Mouse (Mus musculus) Muller cell, postnatal 12 days (primary cell): ENCODE measurements at regions not wholly inside any gene's neighbourhood (a gene's known extent, or its start where the extent isn't known, plus 50 kb on each side); places are given as distances from the start of the nearest gene placed in this dataset.
A peak's percentile ranks its signal among the peaks of the same experiment; 100 is the strongest.

Experiments used
- DNase-seq: peaks from one replicate; pipeline ENCODE4 v3.0.0-alpha.2; 2015; ENCODE audit errors: inconsistent ontology term

- DNase-seq = no peak
These were observed 607.4 kb upstream of the Cdh5 start for GRCm38 (mm10) chr8:103493932-103494493.

GRCm38 (mm10) chr8:103494670-103495069, 606.8 kb upstream of the Cdh5 start:
- no peak for DNase-seq

GRCm38 (mm10) chr8:103501328-103501727, 600.1 kb upstream of the Cdh5 start:
- DNase-seq = no peak

GRCm38 (mm10) chr8:103502991-103503767, 598.2 kb upstream of the Cdh5 start:
- no peak for DNase-seq

GRCm38 (mm10) chr8:103506334-103506733, 595.1 kb upstream of the Cdh5 start:
- no peak for DNase-seq

GRCm38 (mm10) chr8:103507068-103507467, 594.4 kb upstream of the Cdh5 start:
- DNase-seq = no peak

GRCm38 (mm10) chr8:103520141-103520866, 581.1 kb upstream of the Cdh5 start:
- peak; percentile 63 for DNase-seq

- DNase-seq = no peak
These were observed 570.5 kb upstream of the Cdh5 start for GRCm38 (mm10) chr8:103530903-103531302.

GRCm38 (mm10) chr8:103534971-103535370, 566.5 kb upstream of the Cdh5 start:
- peak; percentile 76 for DNase-seq

GRCm38 (mm10) chr8:103536856-103537255, 564.6 kb upstream of the Cdh5 start:
- DNase-seq = peak; percentile 79

GRCm38 (mm10) chr8:103541954-103542353, 559.5 kb upstream of the Cdh5 start:
- no peak for DNase-seq

- DNase-seq = peak; percentile 26
These were observed 549.4 kb upstream of the Cdh5 start for GRCm38 (mm10) chr8:103551916-103552535.

GRCm38 (mm10) chr8:103561606-103562005, 539.8 kb upstream of the Cdh5 start:
- no peak for DNase-seq

GRCm38 (mm10) chr8:103570864-103571425, 530.5 kb upstream of the Cdh5 start:
- DNase-seq = no peak

GRCm38 (mm10) chr8:103577147-103577546, 524.3 kb upstream of the Cdh5 start:
- DNase-seq = no peak

GRCm38 (mm10) chr8:103578006-103578405, 523.4 kb upstream of the Cdh5 start:
- no peak for DNase-seq

GRCm38 (mm10) chr8:103608291-103608690, 493.1 kb upstream of the Cdh5 start:
- DNase-seq = no peak

- peak; percentile 64 for DNase-seq
These were observed 477.5 kb upstream of the Cdh5 start for GRCm38 (mm10) chr8:103623781-103624434.

GRCm38 (mm10) chr8:103625166-103625890, 476.1 kb upstream of the Cdh5 start:
- DNase-seq = peak; percentile 74

GRCm38 (mm10) chr8:103626446-103626845, 475.0 kb upstream of the Cdh5 start:
- no peak for DNase-seq

- no peak for DNase-seq
These were observed 468.9 kb upstream of the Cdh5 start for GRCm38 (mm10) chr8:103632543-103632942.
